Mouse (Mus musculus) hindbrain, embryonic 11.5 days (tissue): ENCODE data around the gene Vmn2r89. TPM values are rescaled to one million over a fixed set of nuclear protein-coding genes. Genes with fewer than 3 reads are reported as not detected.
"Not testable (repeated sequence)": the region's sequence is repeated elsewhere in the genome, so short reads cannot be mapped to it uniquely, and the experiment has no call there.

Experiments
- ATAC-seq: fragments of 200-750 bp; cut with Nextera tagmentation; 2 replicates; pipeline ENCODE4 v1.8.0; 2017; ENCODE audit warnings: mild to moderate bottlenecking, moderate TSS enrichment, moderate library complexity; ENCODE audit not compliant: low FRiP score
- DNase-seq: peaks from one replicate; pipeline ENCODE4 v3.0.0-alpha.2; 2015; ENCODE audit warnings: low spot score
- H3K27ac ChIP-seq: fragments of 300-500 bp; sonication (generic); 2 replicates; pipeline ENCODE4 v1.5.1; 2014; ENCODE audit warnings: mild to moderate bottlenecking, low read depth, low read length
- H3K27me3 ChIP-seq: fragments of 300-500 bp; sonication (generic); 2 replicates; pipeline ENCODE4 v1.6.1; 2014; ENCODE audit warnings: mild to moderate bottlenecking, low read length, moderate library complexity, mixed read lengths; ENCODE audit not compliant: control insufficient read depth, insufficient read depth
- H3K36me3 ChIP-seq: fragments of 300-500 bp; sonication (generic); 2 replicates; pipeline ENCODE4 v1.6.1; 2014; ENCODE audit warnings: mild to moderate bottlenecking, low read length, moderate library complexity, mixed read lengths; ENCODE audit not compliant: control insufficient read depth, insufficient read depth
- H3K4me1 ChIP-seq: fragments of 300-500 bp; sonication (generic); replicated peaks from 2 replicates; pipeline ENCODE4 v1.6.1; 2014; ENCODE audit warnings: low read length, mixed read lengths; ENCODE audit not compliant: control insufficient read depth, insufficient read depth
- H3K4me2 ChIP-seq: fragments of 300-500 bp; sonication (generic); replicated peaks from 2 replicates; pipeline ENCODE4 v1.6.1; 2014; ENCODE audit warnings: mild to moderate bottlenecking, low read depth, low read length
- H3K4me3 ChIP-seq: fragments of 300-500 bp; sonication (generic); 2 replicates; pipeline ENCODE4 v1.5.1; 2014; ENCODE audit warnings: low read depth, low read length
- H3K9ac ChIP-seq: fragments of 300-500 bp; sonication (generic); 2 replicates; pipeline ENCODE4 v1.6.1; 2014; ENCODE audit warnings: low read depth, low read length
- H3K9me3 ChIP-seq: fragments of 300-500 bp; sonication (generic); 2 replicates; pipeline ENCODE4 v1.6.1; 2016; ENCODE audit warnings: low read length; ENCODE audit not compliant: control insufficient read depth
- WGBS: fragments of 180-500 bp; shearing (Covaris S2); extraction: QIAGEN DNeasy Blood & Tissue Kit; methylation state at CpG from one replicate; pipeline ENCODE4 v1.1.7; 2014; 5-methylcytosine and 5-hydroxymethylcytosine counted together
- polyA plus RNA-seq: library from polyadenylated mRNA; unstranded; fragments of >200 nt; fragmentation: Nextera tagmentation; extraction: Ambion mirVana; gene quantifications from 2 replicates; pipeline ENCODE4 v1.2.1, GENCODE M21; 2014

Gene Vmn2r89
- polyA plus RNA-seq: not detected in 2 replicates

DNA sequence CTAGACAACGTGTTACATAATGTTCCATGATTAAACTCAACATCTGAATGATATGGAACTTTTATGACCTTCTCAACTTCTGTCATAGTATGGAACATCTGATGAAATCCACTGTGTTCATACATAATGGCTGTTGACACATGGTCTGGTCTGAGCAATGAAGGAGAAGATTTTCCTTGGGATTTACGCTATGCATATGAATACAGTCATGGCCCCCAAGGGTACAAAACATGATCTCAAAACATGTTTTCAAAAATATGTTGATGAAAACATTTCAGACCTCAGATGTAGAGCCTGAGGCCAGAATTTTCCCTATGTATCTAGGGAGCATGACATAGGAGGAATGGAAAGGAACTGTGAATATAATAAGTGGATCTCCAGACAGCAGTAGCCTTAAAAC is at the start of gene Vmn2r89:
Gene Vmn2r89 (plus strand): TSS at position 301 of the 400 bp plus-strand sequence.
- not testable (repeated sequence) for H3K36me3 ChIP-seq, H3K4me2 ChIP-seq, DNase-seq, H3K27me3 ChIP-seq, H3K27ac ChIP-seq, H3K9me3 ChIP-seq, H3K4me3 ChIP-seq, H3K4me1 ChIP-seq, ATAC-seq, H3K9ac ChIP-seq
- WGBS: 78% methylated on average over 2 of the region's 2 CpGs

DNA sequence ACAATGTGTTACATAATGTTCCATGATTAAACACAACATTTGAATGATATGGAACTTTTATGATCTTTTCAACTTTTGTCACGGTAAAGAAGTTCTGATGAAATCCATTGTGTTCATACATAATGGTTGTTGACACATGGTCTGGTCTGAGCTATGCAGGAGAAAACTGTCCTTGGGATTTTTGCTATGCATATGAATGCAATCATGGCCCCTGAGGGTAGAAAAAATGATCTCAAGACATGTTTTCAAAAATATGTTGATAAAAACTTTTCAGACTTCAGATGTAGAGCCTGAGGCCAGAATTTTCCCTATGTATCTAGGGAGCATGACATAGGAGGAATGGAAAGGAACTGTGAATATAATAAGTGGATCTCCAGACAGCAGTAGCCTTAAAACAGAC is 41.1 kb upstream of the Vmn2r89 start, which contains the start of gene Vmn2r88:
Gene Vmn2r88 (plus strand): TSS at position 301 of the 400 bp plus-strand sequence.
- H3K27ac ChIP-seq: no peak within 1 kb of the TSS
- WGBS: 82% methylated on average over 1 of the region's 1 CpGs
- H3K9me3 ChIP-seq: no peaks in the 10 kb centered on the region
- no peak within 1 kb of the TSS for H3K4me3 ChIP-seq
- H3K4me2 ChIP-seq: no peak within 1 kb of the TSS
- ATAC-seq (no peak), DNase-seq (no peak)
- no peaks in the 10 kb centered on the region for H3K36me3 ChIP-seq
- no peaks in the 10 kb centered on the region for H3K4me1 ChIP-seq
- no peak within 1 kb of the TSS for H3K9ac ChIP-seq
- no peaks in the 10 kb centered on the region for H3K27me3 ChIP-seq

DNA sequence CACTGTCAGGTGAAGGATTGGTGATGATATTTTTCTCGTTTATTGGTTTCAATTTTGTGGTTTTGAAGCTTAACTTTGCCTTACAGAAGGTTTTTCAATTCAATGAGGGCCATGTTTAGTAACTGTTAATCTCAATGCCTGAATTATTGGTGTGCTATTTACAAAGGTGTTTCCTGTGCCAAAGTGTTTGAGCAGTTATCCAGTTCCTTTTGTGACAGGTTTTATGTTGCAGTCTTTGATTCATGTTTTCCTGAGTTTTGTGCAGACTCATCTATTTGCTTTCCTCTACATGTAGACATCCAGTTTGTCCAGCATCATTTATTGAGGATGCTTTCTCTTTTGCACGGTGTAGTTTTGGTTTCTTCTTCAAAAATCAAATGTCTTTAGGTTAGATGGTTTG is 27.8 kb upstream of the Vmn2r89 start:
- Histone ChIP-seq H3K4me1 (no peaks in the 10 kb centered on the region), H3K36me3 (no peaks in the 10 kb centered on the region), H3K9ac (no peak overlapping the region), H3K9me3 (no peaks in the 10 kb centered on the region), H3K4me2 (no peak overlapping the region), H3K27ac (no peak overlapping the region), H3K4me3 (no peak overlapping the region), H3K27me3 (no peaks in the 10 kb centered on the region)
- DNase-seq (no peak), ATAC-seq (no peak)
- 80% methylated on average over 2 of the region's 2 CpGs for WGBS

DNA sequence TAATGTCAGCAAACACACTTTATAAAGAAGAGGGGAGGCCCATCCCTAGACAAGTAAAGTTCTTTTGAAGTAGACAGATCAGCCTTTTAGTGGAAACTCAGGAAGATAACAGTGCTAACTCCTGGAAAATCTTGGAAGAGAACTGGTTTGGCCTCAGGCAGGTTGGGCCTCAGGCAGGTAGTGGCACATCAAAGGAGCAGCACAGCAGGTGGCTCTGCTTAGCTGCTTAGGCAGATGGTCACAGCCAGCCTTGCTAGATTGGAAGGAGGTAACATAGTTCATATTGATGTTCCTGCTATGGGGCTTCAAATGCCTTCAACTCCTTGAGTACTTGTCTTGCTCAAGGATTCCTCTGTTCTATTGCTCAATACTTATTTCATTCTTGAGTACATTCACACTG is 21.5 kb upstream of the Vmn2r89 start:
- H3K9ac ChIP-seq, ATAC-seq, H3K4me2 ChIP-seq, DNase-seq, H3K27me3 ChIP-seq, H3K4me3 ChIP-seq, H3K4me1 ChIP-seq, H3K27ac ChIP-seq, H3K36me3 ChIP-seq, H3K9me3 ChIP-seq: not testable (repeated sequence)

DNA sequence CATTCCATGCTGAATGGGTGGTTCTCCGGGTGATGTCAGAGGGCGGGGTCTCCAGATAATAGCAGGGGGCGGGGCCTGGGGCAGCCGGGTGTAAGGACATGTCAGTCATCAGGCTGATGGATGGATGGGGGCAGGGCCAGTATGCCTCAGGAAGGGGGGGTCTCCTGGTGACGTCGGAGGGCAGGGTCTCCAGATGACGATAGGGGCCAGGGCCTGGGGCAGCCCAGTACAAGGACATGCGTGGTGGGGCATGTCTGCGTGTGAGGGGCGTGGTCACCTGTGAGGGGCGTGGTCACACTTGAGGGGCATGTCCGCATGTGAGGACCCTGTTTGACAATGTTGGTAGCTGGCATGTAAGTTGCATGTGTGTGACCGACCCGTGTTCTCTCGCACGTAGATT is 17.1 kb upstream of the Vmn2r89 start:
- WGBS: 94% methylated on average over 16 of the region's 16 CpGs
- H3K27ac ChIP-seq: no peak overlapping the region
- no peak overlapping the region for H3K4me2 ChIP-seq
- H3K27me3 ChIP-seq: no peaks in the 10 kb centered on the region
- DNase-seq (no peak), ATAC-seq (no peak)
- H3K9ac ChIP-seq: no peak overlapping the region
- H3K4me1 ChIP-seq: no peaks in the 10 kb centered on the region
- H3K9me3 ChIP-seq: peaks cover 10% of the 10 kb centered on the region
- H3K36me3 ChIP-seq: no peaks in the 10 kb centered on the region
- no peak overlapping the region for H3K4me3 ChIP-seq

DNA sequence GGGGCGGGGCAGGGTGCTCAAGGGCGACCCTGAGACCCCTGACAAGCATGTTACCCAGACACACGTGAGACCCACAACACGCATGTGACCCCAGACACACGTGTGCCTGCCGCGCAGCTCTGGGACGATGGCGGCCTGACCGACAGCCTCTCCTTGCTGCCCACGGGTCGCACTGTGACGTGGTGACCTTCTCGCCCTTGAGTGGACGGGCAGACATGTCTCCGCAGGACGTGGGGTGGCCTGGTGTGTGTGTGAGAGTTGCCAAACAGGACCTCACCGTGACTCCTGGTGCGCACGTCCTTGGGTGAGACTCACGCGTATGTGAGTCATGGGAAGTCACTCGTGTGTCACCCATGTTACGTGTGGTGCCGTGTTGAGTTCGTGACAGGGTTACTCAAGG is 16.6 kb upstream of the Vmn2r89 start:
- Histone ChIP-seq H3K4me1 (no peaks in the 10 kb centered on the region), H3K4me2 (no peak overlapping the region), H3K27me3 (no peaks in the 10 kb centered on the region), H3K36me3 (no peaks in the 10 kb centered on the region), H3K4me3 (no peak overlapping the region), H3K9me3 (peaks cover 10% of the 10 kb centered on the region), H3K9ac (no peak overlapping the region), H3K27ac (no peak overlapping the region)
- DNase-seq: no peak
- peak; percentile 25; the same call in 1 of the 2 replicates for ATAC-seq
- 96% methylated on average over 26 of the region's 26 CpGs for WGBS

DNA sequence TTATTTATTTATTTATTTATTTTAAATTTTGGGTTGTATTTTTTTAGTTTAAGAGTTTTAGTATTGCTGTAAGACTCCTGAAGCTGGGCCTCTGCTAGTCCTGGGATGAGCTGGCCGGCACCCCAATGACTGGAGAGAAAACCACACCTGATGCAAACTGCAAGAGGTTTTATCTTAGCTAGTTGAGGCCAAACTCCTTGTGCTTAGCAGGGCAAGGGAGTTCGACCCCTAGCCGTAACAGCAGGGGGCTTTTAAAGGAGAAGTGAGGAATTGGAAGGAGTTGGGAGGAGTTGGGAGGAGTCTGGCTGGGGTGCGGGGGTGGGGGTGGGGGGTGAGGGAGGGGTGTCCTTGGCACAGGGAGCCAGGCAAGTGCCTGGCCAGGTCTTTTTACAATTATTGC is 12.7 kb upstream of the Vmn2r89 start:
- H3K9me3 ChIP-seq: peaks cover 10% of the 10 kb centered on the region
- no peak overlapping the region for H3K9ac ChIP-seq
- ATAC-seq (no peak), DNase-seq (peak; percentile 29)
- no peak overlapping the region for H3K27ac ChIP-seq
- H3K36me3 ChIP-seq: no peaks in the 10 kb centered on the region
- no peak overlapping the region for H3K4me3 ChIP-seq
- H3K27me3 ChIP-seq: no peaks in the 10 kb centered on the region
- H3K4me2 ChIP-seq: no peak overlapping the region
- no peaks in the 10 kb centered on the region for H3K4me1 ChIP-seq
- WGBS: 75% methylated on average over 4 of the region's 4 CpGs

DNA sequence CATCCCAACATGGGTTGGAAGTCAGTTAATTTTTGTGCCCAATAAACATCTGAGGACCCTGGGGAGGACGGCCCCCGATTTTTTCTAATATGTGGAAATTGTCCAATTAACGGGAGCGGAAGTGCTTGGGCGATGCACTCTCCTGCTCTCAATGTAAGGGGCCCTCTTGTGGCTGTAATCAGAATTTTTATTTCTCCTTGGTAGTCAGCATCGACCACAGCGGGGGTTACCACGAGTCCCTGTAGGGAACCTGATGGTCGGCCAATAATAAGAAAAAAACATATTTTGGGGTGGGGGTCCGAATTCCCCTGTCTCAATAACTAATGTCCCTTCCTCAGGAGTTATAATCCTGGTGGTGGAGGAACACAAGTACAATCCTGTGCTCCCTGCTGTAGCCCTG is 28.6 kb downstream of the Vmn2r89 start:
- not testable (repeated sequence) for H3K4me1 ChIP-seq, DNase-seq, H3K27ac ChIP-seq, H3K4me3 ChIP-seq, H3K9me3 ChIP-seq, ATAC-seq, H3K9ac ChIP-seq, H3K36me3 ChIP-seq, H3K4me2 ChIP-seq, H3K27me3 ChIP-seq
- WGBS: 87% methylated on average over 10 of the region's 10 CpGs

DNA sequence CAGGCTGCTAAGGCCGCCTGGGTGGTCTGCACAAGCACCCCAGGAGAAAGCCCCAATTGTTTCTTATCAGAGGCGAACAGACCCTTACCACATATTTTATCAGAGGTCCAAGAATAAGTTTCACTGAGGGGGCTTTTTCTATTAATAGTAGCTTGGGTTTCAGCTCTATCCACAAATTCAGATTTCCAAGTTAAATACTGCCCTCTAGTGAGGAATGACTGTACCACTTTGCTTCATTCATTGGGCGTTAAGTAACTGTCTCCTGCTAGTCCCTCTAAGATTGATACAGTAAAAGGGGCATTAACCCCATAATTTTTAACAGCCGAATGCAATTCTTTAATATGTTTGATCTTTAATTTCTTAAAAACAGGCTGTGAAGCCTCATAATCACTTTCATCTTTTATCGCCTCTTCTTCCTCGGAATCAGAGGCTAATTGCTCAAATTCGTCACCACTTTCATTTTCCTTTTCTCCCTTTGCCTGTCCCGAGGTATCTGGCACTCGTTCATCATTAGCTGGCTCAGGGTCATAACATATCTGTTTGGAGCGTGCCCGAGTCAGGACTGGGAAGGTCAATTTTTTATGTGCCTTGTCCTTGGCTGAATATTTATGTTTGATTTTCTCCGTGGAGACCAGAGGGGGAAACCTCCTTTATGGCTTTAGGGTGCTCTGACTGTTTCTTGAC is 29.8 kb downstream of the Vmn2r89 start:
- not testable (repeated sequence) for H3K4me3 ChIP-seq, H3K4me2 ChIP-seq, H3K27me3 ChIP-seq, H3K36me3 ChIP-seq, DNase-seq, H3K9me3 ChIP-seq, H3K9ac ChIP-seq, H3K27ac ChIP-seq, H3K4me1 ChIP-seq, ATAC-seq
- 89% methylated on average over 12 of the region's 12 CpGs for WGBS
